Mouse (Mus musculus) heart, postnatal 36 days (tissue): ENCODE measurements around the gene Ccdc107. TPM values are rescaled to one million over a fixed set of nuclear protein-coding genes. Genes with fewer than 3 reads are reported as not detected.

Experiments
- DNase-seq, 2 experiments: peaks; one replicate each; pipeline ENCODE4 v3.0.0; 2021 to 2022
- intact Hi-C: fragments of 180-260 bp; cut with DNase I; formaldehyde crosslinking; loops from one replicate; pipeline ENCODE4 v1.15.1; 2025
- total RNA-seq, 2 experiments: library from RNA; stranded (reverse); gene quantifications; 2 replicates each; pipeline ENCODE4 v1.2.3; 2021

Ccdc107 gene
- total RNA-seq = 10 to 100 TPM; 25.3 to 29.8 TPM

DNA sequence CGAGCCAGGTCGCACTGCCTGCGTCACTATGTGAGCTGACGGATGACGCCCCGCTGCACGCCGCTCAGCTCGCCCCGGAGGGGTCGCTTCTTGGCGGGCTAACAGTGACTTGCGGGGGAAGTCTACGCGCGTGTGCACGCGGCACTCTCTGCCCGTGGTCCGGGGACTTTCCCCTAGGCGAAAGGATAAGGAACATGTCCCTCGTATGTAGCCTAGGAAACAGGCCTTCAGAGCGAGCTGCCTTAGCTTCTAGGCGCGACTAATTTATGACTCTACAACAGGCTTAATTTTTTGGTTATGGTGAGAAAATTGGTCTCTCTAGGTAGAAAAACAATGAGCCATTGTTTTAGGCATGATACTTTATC is at the start of gene Ccdc107:
Gene Ccdc107 (plus strand): TSS at position 80 of the 365 bp plus-strand sequence.
- peak; percentile 84 to 87 for DNase-seq
- intact Hi-C loops = loop anchor here (2.0 kb wide), 1 partner anchor 68 kb away; no protein-coding TSS in a partner anchor

GRCm38 (mm10) chr4:43443511-43443910 is 49.2 kb upstream of the Ccdc107 start:
- intact Hi-C loops = loop anchor here (2.0 to 5.0 kb wide), 4 partner anchors 35 to 267 kb away; partner anchors contain the start of genes Creb3, Olfr71 and Tln1

DNA sequence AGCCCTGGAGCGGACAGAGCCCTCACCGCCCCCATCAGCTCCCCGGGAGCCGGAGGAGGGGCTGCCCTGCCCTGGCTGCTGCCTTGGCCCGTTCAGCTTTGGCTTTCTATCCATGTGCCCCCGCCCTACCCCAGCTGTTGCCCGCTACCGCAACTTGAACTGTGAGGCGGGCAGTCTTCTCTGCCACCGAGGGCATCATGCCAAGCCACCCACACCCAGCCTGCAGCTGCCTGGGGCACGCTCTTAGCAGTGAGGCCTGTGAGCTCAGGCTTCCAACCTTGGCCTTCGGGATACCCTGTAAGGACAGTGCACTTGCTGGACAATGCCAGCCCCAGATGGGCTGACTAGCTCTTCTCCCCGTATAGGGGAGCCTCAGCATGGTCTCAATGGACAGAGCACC is 45.4 kb upstream of the Ccdc107 start:
- no peak for DNase-seq
- intact Hi-C loops = no loop called here

More at GRCm38 (mm10) chr4:43443511-43443910, 49.2 kb upstream of the Ccdc107 start:
- no peak for DNase-seq

DNA sequence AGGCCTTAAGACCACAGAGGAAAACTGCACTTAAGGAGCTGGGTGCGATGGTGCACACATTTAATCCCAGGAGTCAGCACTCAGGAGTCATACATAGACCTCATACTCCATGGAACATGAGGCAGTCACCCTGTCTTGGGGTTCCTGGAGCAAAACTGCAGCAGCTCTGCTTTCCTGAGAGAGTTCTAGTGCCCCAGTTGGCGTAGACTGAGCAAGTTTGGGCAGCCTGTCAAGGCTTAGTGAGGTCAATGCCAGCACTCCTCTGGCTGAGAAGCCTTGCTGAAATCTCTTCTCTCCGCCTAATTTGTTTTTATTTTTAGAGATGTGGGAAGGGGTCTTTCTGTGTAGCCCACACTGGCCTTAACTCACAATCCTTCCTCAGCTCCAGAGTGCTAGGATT is 44.1 kb upstream of the Ccdc107 start:
- peak in 1 of 2 experiments; percentile 34 for DNase-seq

GRCm38 (mm10) chr4:43452315-43452714 is 40.4 kb upstream of the Ccdc107 start:
- DNase-seq = no peak

More for the DNA sequence above, 44.1 kb upstream of the Ccdc107 start:
- intact Hi-C loops = no loop called here

DNA sequence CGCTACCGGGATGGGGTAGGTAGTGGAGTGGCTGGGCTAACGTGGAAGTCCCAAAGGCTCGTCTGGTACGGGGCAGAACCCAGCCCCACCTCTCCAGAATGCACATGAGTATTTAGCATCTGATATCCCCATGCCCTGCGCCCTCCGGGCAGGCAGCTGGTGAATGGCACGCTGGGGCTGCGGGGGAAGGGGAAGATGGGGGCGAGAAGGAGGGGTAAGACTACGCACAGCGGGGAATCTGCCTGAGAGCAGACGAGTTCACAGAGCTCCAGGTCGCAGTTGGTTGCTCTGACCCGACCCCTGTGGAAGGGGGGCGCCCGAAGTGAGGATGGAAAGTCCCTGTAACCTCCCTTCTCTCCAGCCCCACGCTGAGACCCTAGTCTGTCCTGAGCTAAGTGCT is 39.3 kb upstream of the Ccdc107 start:
- intact Hi-C loops = no loop called here

More at GRCm38 (mm10) chr4:43452315-43452714, 40.4 kb upstream of the Ccdc107 start:
- intact Hi-C loops = no loop called here

DNA sequence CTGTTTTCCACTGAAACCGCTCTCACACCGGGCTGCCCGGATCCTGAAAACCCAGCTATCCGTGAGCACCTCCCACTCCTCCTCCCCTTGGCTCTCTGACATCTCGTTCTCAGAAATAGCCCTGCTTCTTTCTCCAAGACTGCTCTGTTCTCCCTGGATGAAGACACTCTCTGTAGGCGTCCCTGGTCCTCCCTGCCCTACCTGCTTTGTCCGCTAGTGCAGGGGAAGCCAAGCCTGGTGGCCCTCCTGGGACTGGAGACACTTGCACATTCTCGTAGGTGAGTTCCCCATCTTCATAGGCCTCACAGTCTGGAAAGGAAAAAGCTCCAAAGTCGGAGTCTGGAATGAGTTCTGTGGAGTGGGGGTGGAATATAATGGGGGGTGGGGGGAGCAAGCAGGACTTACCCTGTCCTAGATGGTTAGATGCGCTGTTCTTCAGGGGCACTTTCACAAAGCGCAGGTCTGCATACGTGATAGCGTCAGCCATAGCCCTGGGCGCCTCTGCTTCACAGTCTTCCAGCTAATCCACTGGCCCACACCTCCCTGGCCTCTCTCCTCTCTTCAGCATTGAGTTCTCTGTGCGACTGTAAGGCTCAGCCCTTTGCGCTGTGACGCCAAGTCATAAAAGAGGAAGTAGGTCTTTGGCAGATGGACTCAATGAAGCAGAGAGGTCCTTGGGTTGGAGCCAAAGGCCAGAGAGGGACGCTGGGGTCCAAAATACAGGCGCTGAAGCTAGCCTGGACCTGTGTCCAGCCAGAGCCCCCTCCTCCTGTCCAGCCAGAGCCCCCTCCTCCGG is 38.5 kb upstream of the Ccdc107 start, which contains the start of gene Cd72:
Gene Cd72 (minus strand): TSS at position 588 of the 796 bp plus-strand sequence.
- DNase-seq = no peak
- intact Hi-C loops = no loop called here

More for the DNA sequence above, 39.3 kb upstream of the Ccdc107 start:
- DNase-seq = no peak

- no peak for DNase-seq
- intact Hi-C loops = no loop called here
These were observed 36.2 kb upstream of the Ccdc107 start for GRCm38 (mm10) chr4:43456470-43456869.

- no peak for DNase-seq
- intact Hi-C loops = no loop called here
These were observed 35.6 kb upstream of the Ccdc107 start for GRCm38 (mm10) chr4:43457124-43457523.

- no peak for DNase-seq
- intact Hi-C loops = no loop called here
These were observed 29.6 kb upstream of the Ccdc107 start for GRCm38 (mm10) chr4:43463102-43463501.

- no peak for DNase-seq
- intact Hi-C loops = no loop called here
These were observed 26.8 kb upstream of the Ccdc107 start for GRCm38 (mm10) chr4:43465935-43466334.

DNA sequence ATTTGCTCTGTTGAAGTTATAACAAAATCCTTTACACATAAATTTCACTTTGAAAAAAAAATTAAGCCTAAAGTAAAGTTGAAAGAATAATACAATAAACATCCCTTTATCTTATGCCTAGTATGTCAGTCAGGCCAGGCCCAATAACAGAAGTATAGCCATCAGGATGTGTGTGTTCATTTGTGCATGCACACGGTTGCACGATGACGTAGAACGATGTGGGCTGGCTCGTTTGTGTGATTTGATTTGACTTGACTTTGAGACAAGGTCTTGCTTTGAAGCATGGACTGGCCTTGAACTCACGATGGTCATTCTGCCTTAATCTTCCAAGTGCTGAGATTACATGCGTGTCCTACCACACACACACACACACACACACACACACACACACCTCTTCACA is 25.8 kb upstream of the Ccdc107 start:
- no peak for DNase-seq
- intact Hi-C loops = no loop called here

DNA sequence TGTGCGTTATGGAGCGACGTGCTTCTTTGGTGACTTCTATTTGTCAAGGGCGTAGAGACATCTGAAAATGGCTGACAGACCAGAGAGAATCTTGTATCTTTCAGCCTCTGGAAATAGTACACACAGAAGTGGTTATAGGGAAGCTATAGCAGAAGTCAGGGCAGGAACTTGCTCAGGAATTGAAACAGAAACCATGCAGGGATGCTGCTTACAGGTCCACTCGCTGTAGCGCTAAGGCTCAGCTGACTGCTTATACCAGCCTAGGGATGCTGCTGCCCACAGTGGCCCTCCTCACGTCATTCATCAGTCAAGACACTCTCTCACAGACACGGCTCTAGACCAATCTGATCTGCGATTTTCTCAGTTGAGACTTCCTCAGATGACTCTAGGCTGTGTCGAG is 22.4 kb upstream of the Ccdc107 start:
- intact Hi-C loops = no loop called here
- no peak for DNase-seq

DNA sequence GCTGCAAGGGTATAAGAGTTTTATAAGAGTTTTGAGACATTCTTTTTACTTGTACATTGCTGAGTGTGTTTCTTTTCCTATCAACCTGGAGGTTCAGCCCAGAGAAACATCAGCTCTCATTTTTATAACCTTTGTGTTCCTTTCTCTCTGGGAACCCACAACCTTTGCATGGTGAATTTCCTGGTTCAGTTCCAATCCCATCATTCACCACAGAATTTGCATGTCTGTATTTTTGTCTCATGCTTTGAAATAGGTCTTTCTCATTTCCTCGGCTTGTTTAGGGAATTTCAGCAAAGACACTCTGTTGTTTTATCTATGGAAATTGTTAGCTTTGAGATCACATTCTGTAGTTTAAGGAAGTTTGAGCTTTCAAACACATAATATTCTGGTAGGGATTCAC is 19.1 kb upstream of the Ccdc107 start:
- intact Hi-C loops = no loop called here
- no peak for DNase-seq

- DNase-seq = no peak
- intact Hi-C loops = loop anchor here (5.0 kb wide), 1 partner anchor 209 kb away; the partner anchor contains the start of gene Atp8b5
These were observed 16.1 kb upstream of the Ccdc107 start for GRCm38 (mm10) chr4:43476604-43477003.

DNA sequence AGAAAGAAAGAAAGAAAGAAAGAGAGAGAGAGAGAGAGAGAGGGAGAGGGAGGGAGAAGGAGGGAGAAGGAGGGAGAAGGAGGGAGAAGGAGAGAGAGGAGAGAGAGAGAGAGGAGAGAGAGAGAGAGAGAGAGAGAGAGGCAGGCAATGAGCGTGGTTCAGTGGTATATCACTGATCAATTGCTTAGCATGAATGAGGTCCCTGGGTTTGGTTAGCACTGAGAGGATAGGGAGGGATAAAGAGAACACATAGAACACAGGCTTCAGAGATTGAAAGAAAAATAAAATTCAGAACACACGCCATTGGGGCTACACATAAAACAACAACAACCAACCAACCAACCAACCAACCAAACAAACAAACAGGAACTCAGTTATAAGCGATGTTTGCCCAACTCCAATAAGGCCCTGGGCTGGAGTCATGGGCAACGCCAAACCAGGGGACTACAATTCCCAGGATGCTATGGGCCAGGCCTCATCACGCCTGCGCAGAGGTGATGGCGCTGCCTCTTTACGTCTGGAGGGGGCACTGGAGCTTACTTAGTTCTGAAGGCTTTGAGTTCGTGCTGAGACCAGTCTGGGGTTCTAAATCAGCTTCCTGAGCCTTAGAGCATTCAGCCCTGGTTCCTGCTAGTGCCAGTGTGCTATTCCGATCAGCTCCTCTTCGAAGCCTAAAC is 14.7 kb upstream of the Ccdc107 start:
- intact Hi-C loops = loop anchor here (2.0 to 5.0 kb wide), 2 partner anchors 35 to 211 kb away; partner anchors contain the start of gene Atp8b5
- DNase-seq = peak; percentile 86

GRCm38 (mm10) chr4:43478534-43478858 is 14.2 kb upstream of the Ccdc107 start:
- intact Hi-C loops = loop anchor here (2.0 to 5.0 kb wide), 2 partner anchors 36 to 211 kb away; partner anchors contain the start of gene Atp8b5
- DNase-seq = no peak

DNA sequence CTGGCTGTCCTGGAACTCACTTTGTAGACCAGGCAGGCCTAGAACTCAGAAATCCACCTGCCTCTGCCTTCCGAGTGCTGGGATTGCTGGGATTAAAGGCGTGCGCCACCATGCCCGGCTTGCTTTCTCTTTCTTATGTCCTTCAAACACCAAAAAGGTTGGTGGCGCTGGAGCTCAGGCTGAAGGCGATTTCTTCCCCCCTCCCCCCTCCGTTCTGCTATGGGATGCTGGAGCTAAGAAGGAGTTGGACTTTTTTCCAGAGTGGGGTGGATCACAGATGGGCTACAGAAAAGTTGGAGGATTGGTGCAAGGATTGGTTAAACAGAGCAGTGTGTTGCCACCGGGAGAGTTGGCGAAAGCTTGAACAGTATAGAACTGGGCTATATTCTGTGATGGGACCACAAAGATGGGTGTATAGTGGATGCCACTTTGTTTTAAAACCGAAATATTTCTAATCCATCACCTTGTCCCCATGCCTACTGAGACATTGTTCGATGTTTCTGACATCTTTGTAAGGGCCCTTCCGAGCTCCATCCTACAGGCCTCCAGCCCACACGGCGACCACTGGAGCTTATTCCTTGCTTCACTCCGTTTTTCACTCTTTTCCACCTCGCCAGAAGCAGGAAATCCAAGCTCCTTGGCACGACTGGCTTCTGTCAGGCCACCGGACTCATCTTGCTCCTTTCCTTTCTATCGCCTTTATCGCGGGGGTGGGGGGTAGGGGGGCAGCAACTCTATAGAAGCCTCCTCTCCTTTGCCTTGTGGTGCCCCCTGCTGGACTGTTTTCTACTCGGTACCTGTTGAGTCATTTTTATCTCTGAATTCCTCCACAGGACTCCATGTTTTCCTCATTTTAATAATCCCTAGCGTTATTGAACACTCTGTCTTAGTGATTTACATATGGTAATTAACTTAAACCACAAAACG is 13.5 kb upstream of the Ccdc107 start:
- peak; percentile 68 to 82 for DNase-seq
- intact Hi-C loops = loop anchor here (2.0 to 5.0 kb wide), 2 partner anchors 36 to 212 kb away; partner anchors contain the start of gene Atp8b5

DNA sequence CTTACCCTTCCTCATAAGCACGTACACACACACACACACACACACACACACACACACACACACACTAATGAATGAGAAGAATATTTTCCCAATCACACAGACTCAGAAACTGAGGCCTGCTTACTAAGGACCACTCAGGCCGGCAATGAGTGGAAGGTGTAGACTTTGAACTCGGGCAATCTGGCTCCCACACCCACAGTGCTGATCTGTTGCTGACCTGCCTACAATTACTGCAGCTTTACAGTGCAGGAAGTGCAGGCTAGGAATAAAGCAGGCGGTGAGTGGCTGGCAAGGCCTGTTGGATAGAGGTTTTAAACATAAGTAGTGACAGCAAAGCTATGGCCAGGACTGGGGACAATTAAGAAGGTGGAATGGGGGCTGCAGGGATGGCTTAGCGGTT is 11.7 kb upstream of the Ccdc107 start:
- intact Hi-C loops = no loop called here
- DNase-seq = no peak

DNA sequence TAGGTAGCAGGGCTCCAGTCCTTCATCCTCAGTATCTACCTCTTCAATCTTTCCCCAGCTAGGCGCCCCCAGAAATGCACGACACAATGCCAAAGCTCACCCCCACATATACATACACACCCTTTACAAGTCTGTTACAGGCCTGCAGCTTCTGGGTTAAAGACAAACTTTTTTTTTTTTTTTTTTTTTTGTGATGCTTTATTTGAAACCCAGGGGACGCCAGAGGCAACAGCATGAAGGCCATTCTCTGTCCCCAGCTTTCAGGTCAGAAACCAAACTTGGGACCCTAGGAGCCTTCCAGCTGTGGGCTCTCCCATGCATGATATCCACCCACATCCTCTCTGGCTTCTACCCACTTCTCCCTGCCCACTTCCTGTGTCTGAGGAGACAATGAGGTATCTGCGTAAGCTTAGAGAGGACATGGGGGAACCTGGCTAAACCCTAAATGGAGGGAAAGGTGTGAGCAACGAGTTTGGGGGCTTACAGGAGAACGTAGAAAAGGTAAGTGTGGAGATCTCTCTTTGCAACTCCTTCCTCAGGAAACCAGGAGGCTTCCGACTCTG is 10.7 kb upstream of the Ccdc107 start:
- intact Hi-C loops = no loop called here

More for the DNA sequence above, 10.7 kb upstream of the Ccdc107 start:
- no peak for DNase-seq
